Mouse (Mus musculus): ENCODE measurements around the gene Maml2.
A peak's percentile ranks its signal among the peaks of the same experiment; 100 is the strongest.
"Not testable (repeated sequence)": the region's sequence is repeated elsewhere in the genome, so short reads cannot be mapped to it uniquely, and the experiment has no call there.

The Maml2 gene

DNA sequence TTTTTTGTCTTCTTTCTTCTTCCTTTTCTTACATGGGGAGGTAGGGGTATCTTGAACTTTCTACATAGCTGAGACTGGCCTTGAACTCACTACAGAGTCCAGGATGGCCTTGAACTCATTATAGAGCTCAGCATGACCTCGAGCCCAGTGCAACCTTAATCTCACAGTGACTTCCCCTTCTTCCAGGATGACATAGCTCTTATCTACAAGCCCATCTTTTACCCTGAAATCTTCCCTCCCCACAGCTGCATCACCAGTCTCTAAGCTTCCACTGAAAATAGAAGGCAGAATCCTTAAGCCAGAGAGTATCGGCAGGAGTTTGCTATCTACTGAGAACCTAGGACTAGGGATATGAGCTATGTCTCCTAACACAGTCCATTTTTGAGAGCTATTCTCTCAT is 375.5 kb downstream of the Maml2 start:
- no peak for DNase-seq (ENCODE audit: low read depth, low spot score)

DNA sequence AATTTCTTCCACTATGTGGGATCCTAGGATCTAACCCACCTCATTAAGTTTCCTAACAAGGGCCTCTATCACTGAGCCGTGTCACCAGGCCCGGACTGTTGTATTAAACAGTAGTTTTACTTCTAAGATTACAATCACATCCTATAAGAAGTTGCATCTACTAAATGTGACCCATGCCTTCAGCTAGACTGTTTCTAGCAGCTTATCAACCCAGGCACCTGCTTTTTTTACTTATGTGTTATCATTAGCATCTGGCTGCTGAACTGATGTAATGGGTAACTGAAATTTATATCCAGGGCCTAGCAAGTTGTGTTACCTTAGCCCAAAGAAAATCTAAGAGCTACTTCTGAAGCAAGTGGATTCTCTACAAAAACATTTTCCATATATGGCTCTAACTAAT is 380.3 kb downstream of the Maml2 start:
- DNase-seq (ENCODE audit: low read depth, low spot score) = no peak

DNA sequence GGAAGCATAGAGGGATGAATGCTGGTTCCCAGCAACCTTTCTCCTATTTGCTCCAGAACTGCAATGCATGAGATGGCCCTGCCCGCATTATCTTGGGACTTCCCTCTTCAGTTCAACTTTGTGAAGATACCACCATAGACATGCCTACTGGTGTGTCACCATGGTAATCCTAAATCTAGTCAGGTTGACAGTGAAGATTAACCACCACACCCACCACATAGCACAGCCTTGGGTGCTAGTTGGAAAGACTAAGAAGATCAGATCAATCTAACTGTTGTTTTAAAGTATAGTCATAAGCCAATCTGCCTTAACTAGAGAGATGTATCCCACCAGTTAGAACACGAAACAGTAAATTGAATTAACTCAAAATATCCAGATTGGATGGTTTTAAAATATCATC is 381.9 kb downstream of the Maml2 start:
- DNase-seq (ENCODE audit: low read depth, low spot score) = no peak

DNA sequence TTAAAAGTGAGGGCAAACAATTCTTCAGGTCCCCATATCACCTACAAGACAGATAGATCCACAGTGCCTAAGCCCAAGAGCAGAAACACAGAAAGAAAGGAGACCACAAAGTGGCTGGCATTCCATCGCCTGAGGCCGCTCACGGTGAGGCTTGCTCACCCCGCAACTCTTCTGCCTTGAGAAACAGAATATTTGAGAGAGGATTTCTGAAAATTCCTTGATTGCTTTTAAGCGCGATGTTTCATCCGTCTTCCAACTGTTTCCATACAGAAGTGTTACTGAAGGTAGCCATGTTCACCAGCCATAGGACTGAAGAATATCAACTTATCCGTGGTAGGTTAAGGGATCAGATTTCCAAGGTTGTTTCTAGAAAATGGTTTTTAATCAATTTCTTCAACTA is 383.4 kb downstream of the Maml2 start:
- no peak for DNase-seq (ENCODE audit: low read depth, low spot score)

DNA sequence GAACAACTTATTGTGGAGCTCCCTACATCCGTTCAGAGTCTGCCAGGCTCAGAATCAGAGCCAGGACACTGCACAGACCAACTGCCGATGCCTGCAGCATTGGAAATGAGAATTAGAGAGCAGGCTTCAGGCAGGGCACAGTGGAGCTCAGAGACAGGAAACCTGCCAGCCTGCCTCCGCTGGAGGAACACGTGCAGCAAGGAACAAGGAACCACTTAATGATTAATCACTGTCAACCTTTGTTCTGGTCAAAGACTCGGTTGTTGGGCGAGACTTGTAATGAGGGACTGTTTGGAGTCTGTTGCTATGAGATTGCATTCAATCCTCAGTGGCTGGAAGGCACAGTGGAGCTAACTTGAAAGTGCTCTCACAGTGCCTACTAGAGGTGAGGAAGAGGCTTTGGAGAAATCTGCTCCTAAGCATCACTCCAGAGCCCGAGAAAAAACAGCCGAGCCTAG is 383.9 kb downstream of the Maml2 start:
- peak; percentile 48 for DNase-seq (ENCODE audit: low read depth, low spot score)

DNA sequence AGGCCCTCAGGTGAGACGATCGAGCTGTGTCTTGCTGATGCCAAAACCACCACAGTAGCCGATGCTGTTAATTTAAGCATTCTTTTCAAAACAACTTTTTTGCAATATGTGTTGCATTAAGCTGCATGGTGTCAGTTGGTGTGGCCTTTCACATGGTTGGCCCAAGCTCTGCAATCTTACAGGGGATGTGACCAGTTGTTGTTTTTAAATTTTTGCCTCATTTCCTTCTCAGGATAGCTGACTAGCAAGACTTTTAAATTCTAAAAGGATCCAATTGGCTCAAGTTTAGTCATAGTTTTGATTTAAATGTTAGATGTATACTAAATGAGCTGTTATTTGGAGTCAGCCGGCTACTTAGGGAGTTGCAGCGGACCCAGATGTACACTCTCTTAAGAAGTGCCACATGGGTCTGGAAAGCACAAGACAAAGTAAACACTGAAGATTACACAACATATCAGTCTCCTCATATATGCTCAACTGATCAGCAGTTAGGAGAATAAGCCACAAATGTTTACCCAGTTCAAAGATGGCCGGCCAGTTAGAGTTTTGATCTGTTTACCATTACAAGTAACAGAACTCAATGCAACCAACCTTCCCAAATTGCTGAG is 386.7 kb downstream of the Maml2 start:
- DNase-seq (ENCODE audit: low read depth, low spot score) = no peak

DNA sequence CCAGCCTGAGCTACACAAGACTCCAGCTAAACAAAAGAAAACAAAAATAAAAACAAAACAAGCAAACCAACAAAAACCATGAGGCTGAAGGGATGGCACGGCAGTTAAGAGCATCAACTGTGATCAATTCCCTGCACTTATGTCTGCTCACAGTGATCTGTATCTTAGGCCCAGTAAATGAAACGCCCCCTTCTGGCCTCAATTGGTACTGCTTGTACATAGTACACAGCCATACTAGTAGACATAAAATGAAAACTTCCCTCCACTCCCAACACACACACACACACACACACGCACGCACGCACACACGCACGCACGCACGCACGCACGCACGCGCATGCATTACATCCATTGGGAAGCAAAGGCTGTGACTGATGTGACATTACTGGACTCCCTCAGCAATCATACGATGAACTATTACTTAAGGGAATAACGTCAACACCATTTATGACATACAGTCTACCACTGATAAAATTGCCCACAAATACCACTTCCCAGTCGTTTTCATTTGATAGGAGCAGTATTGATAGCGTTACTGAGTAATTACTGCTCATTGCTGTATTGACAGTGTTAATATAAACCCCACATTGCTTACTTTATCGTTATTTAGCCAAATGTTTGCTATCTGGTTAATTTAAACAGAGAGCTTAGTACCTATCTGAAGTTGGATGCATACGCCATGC is 389.4 kb downstream of the Maml2 start:
- no peak for DNase-seq (ENCODE audit: low read depth, low spot score)

DNA sequence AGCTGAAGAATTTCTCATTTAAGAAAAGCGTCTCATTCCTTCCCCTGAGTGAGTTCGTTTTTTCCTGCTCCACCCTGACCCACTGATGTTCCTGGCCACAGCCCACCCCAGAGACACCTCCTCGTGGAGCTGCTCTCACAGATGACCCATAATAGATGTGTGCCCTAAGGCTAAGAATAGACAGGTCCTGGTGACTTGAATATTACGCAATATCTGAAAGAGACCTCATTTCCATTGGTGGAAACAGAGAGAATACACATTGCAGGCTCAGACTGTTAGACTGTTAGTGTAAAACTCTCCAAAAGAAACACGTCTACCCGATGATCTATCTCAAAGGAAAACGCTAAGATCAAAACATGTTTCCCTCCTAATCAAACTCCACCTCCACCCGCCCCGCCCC is 391.2 kb downstream of the Maml2 start:
- DNase-seq (ENCODE audit: low read depth, low spot score) = no peak

DNA sequence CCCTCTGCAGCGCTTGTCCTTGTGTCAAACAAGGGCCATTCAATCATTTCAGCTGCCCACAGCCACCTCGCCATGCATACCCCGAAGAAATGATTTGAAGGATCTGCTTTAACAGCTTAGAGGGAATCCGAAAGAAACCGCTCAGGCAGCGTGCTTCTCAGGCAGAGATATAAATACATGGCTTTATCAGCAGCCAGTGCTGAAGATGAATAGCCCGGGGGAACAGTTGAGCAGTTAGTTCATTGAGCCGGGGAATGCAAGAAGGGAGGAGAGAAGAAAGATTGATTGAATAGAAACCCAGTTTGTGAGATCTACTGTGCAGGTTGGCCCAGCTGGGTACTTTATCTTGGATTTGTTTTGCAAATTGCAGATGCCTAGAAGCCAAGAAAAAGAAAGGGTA is 392.6 kb downstream of the Maml2 start:
- no peak for DNase-seq (ENCODE audit: low read depth, low spot score)

DNA sequence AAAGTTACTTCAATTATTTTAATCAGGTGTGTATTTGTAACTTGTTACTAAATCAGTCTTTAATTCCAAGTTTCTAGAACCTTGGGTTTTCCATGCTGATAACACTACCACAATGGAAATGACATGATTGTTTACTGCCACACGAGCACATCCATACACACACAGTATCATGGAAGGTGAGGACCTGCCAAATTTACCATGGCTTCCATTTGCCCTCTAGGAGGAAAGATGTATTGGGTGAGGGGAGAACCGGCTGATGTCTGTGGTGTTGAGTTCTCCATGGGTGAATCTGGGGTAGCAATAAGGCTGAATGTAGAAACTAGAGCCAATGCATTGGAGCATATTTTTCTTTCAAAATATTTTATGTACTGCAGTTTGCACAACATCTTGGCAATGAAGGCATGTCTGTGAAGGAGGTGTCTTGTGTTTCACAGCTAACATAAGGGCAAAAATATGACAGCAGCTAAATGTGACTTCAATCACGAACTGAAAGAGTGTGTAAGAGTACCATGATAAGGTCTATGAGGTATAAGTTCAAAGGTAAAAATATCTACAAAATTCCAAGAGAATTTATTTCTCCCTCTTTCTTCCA is 396.0 kb downstream of the Maml2 start:
- DNase-seq (ENCODE audit: low read depth, low spot score) = no peak

DNA sequence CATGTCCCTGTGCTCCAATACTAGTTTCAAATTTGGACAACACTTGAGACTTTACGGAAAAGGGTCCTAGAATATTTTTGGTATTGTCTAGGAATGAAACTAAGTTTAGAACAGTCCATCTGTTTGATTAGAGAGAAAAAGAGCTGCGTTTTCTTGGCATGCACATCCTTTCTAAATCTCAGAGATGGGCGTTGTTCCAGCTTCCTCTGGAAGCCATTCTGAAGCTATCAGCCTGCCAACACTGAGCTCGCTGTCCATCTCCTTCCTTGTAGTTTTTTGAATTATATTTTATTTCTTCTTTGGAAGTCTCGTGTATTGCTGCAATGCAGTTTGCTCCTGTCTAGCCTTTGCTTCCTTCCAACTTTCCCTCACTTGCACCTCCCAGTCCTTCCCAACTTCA is 396.5 kb downstream of the Maml2 start:
- DNase-seq (ENCODE audit: low read depth, low spot score) = no peak

DNA sequence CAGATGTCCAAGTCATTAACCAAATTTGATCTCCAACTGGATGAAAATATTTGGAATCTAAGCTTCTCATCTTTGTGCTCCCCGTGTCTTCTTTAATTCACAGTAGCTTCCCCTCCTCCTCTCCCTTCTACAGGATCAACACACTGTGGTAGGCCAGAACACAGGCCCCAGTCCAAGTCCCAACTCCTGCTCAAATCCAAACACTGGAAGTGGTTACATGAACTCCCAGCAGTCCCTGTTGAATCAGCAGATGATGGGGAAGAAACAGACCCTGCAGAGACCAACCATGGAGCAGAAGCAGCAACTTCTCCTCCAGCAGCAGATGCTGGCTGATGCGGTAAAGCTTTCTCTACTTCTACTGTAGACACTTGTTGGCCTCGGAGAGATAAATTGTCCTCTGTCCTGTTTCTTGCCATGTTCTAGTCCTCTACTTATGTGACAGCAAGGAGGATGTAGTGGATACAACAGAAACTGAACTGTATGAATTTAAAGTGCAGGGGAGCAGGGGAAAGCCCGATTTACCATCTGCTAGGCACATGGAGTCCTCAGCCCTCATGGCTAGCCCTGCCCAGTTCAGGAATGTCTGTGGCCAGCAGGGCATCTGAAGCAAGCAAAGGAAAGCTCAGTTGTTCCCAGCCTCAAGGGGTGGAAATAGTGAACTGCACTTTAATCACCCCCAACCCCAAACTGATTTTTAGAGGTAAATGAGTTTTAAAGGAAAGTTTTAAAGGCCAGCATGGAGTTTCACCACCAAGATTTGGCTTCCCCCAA is 399.5 kb downstream of the Maml2 start:
- DNase-seq (ENCODE audit: low read depth, low spot score) = no peak

DNA sequence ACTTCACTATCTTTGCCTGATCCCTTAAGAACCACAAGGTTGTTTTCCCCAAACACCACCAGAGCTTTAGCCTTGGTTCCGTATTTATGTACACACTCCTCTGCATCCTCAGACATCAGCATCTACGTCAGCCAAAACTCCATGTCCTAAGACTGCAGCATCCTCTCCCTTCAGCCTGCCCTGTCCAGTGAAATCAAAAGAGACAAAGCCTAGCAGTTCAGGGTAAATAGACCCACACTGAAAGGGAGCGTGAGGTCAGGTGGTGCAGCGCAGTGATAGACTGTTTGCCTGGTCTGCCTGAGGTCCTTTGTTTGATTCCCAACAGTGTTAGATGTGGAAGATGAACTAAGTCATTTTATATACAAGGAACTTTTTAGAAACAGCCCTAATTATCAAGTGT is 400.1 kb downstream of the Maml2 start:
- DNase-seq (ENCODE audit: low read depth, low spot score) = no peak

DNA sequence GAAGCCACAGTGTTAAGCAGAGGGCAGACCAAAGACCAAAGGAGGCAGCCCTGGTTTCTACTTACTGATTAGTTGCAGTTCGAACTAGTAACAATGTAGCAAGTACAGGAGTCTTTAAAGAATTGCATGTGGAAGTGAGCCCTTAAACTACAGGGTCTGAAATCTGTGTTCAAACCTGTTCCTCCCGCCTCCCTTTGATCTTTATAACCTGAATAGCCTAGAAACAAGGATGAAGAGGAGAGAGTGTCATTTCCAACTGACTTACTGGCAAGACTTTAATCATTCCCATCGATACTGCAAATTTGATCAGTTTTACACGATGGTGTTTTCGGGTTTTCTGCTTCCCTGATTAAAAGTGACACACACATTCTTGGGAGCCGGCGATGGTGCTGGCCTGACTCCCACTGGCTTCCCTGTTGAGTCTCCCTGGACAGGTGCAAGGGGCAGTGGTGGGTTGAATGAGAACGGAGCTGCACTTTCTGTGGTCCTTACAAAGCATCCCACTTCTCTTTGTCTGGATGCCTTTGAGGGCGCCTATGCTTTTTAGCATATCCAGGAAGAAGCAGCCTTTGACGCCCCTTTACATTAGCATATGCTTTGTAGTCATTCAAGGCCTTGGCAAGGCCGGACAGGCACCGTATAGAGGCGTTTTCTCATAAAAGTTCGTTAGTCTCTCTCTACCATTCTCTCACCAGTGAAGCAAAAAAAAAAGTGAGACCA is 401.5 kb downstream of the Maml2 start:
- no peak for DNase-seq (ENCODE audit: low read depth, low spot score)

DNA sequence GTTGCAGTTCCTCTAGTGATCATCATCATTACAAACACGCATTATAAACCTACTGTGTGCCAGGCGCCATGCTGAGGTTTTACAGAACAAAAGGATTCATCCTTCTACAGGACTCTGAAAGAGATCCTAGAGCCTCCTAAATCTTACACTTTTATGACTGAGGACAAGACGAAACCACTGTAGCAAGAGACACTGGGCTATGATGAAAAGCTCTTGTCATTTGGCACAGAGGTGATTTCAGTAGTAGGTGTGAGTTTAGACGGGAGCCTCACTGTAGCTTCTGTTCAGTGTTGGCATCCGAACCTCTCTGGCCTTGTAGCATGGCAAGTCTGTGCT is 402.0 kb downstream of the Maml2 start:
- no peak for DNase-seq (ENCODE audit: low read depth, low spot score)

DNA sequence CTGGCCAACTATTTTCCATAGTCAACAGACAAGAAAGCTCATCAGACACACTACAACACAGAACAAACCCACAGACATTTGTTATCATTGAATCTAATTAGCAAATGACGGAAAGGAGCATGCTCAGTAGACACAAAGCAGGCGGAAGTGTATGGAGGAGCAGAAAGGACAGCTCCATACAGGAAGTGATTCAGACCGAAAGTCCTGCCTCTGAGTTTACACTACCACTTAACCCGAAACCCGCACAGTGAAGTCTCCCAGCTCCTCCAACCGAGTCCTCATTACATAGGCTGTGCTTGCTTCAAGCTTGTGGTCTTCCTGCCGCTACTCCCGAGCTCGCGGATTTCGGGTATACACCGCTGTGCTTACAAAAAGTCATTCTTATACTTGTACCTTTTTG is 404.0 kb downstream of the Maml2 start:
- no peak for DNase-seq (ENCODE audit: low read depth, low spot score)

DNA sequence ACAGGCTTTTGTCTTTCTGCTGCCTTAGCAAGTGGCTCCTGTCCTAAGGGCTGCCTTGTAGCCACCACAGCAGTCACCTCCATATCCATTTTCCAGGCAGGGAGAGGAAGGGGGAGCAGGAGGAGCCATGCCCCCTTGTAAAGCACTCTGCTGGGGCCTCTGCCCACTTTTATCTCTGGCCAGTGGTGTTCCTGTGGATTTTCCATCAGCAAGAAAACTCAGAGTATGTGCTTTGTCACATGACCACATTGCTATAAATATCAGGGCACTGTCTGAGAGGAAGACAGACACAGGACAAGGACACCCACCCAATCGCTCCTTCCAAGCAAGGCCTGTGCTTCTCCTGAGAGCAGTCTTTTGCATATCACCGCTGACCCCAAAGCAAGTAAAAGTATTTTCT is 405.3 kb downstream of the Maml2 start:
- no peak for DNase-seq (ENCODE audit: low read depth, low spot score)

DNA sequence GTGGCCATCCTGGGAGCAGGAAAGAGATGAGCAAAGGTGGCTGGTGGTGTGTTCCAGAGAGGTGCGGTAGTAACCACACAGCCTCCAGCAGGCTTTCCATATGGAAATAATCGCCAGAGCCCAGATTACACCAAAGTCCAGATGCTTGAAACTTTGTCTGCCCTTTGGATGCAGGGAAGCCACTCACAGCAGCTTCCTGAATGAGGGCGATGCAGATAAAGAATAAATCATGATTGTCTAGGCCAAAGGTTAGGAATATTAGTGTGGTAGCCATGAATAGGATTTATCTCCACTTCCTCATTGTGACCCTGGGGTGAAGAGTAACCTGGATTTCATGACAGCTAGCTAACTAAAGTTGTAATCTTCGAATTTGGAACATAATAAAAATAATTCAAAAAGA is 407.2 kb downstream of the Maml2 start:
- DNase-seq (ENCODE audit: low read depth, low spot score) = no peak

DNA sequence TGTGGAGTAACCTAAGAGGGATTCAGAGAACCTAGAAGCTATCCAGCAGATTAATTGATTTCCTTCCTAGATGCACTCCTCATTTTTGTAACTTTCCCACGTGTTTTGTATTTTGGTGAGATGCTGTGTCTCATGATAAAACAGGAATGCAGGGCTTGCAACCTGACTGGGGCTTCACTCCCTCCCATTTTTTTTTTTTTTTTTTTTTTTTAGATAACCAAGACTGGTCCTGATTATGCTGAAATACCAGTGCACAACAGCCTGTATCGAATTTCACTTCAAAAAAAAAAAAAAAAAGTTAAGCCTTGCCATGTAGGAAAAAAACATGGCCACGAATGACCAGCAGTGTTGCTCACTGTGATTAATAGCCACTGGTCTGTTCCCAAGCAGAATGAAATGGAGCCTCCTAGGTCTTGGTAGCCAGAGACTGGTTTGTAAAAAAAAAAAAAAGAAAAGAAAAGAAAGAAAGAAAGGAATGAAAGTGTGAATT is 409.4 kb downstream of the Maml2 start:
- DNase-seq (ENCODE audit: low read depth, low spot score) = no peak

DNA sequence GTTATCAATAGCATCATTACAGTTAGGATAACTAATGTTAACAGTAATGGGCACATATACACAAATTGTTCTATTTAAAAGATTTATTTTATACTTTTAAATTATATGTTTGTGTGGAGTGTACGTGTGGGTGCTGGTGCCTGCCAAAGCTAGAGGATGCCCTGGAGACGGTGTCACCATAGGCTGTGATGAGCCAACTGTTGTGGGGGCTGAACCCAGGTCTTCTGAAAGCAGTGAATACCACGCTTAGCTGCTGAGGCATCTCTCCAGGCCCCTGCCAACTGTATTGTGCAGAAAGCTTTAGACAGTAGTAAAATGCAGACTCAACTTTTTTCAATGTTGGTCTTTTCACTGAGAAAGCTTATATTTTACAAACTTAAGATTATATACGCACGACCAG is 411.7 kb downstream of the Maml2 start:
- DNase-seq (ENCODE audit: low read depth, low spot score) = no peak

DNA sequence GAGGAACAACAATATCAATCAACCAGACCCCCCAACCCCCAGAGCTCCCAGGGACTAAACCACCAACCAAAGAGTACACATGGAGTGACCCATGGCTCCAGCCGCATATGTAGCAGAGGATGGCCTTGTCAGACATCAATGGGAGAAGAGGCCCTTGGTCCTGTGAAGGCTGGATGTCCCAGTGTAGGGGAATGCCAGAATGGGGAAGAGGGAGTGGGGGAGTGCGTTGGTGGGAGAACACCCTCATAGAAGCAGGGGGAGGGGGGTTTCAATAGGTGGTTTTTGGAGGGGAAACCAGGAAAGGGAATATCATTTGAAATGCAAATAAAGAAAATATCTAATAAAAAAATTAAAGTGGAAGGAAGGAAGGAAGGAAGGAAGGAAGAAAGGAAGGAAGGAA is 418.1 kb downstream of the Maml2 start:
- not testable (repeated sequence) for DNase-seq (ENCODE audit: low read depth, low spot score)
